Mouse (Mus musculus) spleen, adult 2 months (tissue): ENCODE results near the gene Kcnk3.

Experiments
- CTCF ChIP-seq: fragments of 200-500 bp; IDR thresholded peaks from 2 replicates; pipeline ENCODE4 v1.5.1; 2011; ENCODE audit warnings: mild to moderate bottlenecking, inconsistent platforms; ENCODE audit not compliant: insufficient read depth, insufficient read length, insufficient replicate concordance; ENCODE audit errors: extremely low read depth
- POLR2A ChIP-seq: fragments of 200-500 bp; IDR thresholded peaks from 2 replicates; pipeline ENCODE4 v1.6.1; 2011; ENCODE audit warnings: low read depth, low read length, inconsistent platforms

DNA sequence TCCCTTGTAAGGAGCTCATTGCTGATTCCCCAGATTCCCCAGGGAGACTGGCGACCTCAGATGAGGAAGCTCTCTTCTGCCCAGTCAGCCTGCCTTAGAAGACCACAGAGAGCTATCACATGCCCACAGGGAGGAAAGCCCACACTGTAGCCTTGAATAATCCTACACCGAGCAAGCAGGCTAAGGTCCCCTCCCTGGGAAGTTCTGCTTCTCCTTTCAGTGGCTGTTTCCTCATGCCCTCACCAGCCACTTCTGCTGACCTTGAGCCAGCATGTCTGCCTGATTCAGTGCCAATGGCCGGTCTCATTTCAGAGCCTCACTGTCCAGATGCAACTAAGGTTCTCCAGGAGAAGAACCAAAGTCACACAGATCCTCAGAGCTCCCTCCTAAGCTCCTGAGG, 62.8 kb downstream of the Kcnk3 start:
- TF ChIP-seq POLR2A (no peak), CTCF (no peak)
